Mouse (Mus musculus) stomach, embryonic 15.5 days (tissue): Measurements from ENCODE around the gene Gpr132. TPM values are rescaled to one million over a fixed set of nuclear protein-coding genes. Genes with fewer than 3 reads are reported as not detected.

Experiments
- ATAC-seq: fragments of 200-750 bp; cut with Nextera tagmentation; 2 replicates; pipeline ENCODE4 v1.8.0; 2017; ENCODE audit warnings: low read depth, moderate number of reproducible peaks, moderate TSS enrichment; ENCODE audit not compliant: insufficient read depth, low FRiP score
- H3K27ac ChIP-seq: fragments of 300-500 bp; sonication (generic); 2 replicates; pipeline ENCODE4 v1.5.1; 2015; ENCODE audit warnings: mild to moderate bottlenecking, inconsistent platforms
- H3K27me3 ChIP-seq: fragments of 300-500 bp; sonication (generic); replicated peaks from 2 replicates; pipeline ENCODE4 v1.6.1; 2015; ENCODE audit warnings: inconsistent platforms
- H3K36me3 ChIP-seq: fragments of 300-500 bp; sonication (generic); 2 replicates; pipeline ENCODE4 v1.6.1; 2015; ENCODE audit warnings: inconsistent platforms
- H3K4me1 ChIP-seq: fragments of 300-500 bp; sonication (generic); 2 replicates; pipeline ENCODE4 v1.6.1; 2015; ENCODE audit warnings: inconsistent platforms
- H3K4me2 ChIP-seq: fragments of 300-500 bp; sonication (generic); 2 replicates; pipeline ENCODE4 v1.6.1; 2015; ENCODE audit warnings: mild to moderate bottlenecking, inconsistent platforms
- H3K4me3 ChIP-seq: fragments of 300-500 bp; sonication (generic); replicated peaks from 2 replicates; pipeline ENCODE4 v1.5.1; 2015; ENCODE audit warnings: inconsistent platforms
- H3K9ac ChIP-seq: fragments of 300-500 bp; sonication (generic); 2 replicates; pipeline ENCODE4 v1.6.1; 2015; ENCODE audit warnings: inconsistent platforms
- H3K9me3 ChIP-seq: fragments of 300-500 bp; sonication (generic); 2 replicates; pipeline ENCODE4 v1.6.1; 2016; ENCODE audit warnings: inconsistent platforms
- WGBS: fragments of 180-500 bp; shearing (Covaris S2); methylation state at CpG from one replicate; pipeline ENCODE4 v1.1.7; 2015; 5-methylcytosine and 5-hydroxymethylcytosine counted together
- polyA plus RNA-seq: library from polyadenylated mRNA; unstranded; fragments of >200 nt; fragmentation: Nextera tagmentation; extraction: Ambion mirVana; gene quantifications from 2 replicates; pipeline ENCODE4 v1.2.1, GENCODE M21; 2015

Gene Gpr132
- polyA plus RNA-seq, 1 experiment from 2014 or later, result 0.33 TPM

DNA sequence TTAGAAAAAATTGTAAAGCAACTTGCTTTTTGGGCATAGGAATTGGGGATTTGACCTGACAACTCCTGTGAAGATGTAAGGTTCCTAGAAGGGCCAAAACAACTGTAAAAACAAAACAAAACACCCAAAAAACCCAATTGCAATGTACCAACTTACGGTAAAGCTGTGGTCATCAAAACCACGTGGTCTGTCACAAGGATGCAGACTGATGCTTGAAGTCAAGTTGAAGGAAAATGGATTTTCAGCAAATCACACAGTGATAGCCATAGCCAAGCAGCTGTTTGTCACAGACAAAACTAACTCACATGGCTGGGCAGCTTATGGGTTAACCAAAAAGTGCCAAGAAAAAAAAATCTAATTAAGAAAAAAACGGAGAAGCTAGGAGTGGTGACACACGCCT is 30.9 kb upstream of the Gpr132 start:
- Histone ChIP-seq H3K9me3 (no peaks in the 10 kb centered on the region), H3K27ac (no peak overlapping the region), H3K27me3 (no peaks in the 10 kb centered on the region), H3K4me2 (no peak overlapping the region), H3K9ac (no peak overlapping the region), H3K36me3 (no peaks in the 10 kb centered on the region), H3K4me3 (no peak overlapping the region), H3K4me1 (0 out of 2 replicates have a peak, but pooled peaks cover 8% of the 10 kb centered on the region)
- no peak for ATAC-seq
- 49% methylated on average over 4 of the region's 4 CpGs for WGBS

DNA sequence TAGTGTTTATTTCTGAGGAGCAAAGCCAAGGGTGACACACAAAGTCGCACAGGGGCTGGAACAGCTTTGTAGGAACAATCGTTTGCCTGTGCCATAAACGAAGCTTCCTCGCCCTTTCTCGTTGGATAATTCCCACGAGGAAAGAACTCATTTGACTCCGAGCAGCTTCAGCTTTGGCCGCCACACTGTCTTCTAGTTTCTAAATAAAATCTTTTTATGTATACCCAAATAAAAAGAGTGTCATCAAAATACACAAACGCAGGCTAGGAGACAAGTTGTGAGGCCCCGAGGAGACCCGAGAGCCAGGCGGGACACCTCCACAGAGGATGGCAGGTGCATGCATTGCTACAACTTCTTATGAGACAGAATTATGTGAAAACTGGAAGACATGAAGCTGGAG is 30.3 kb upstream of the Gpr132 start:
- H3K4me2 ChIP-seq, result no peak overlapping the region
- H3K27ac ChIP-seq, result no peak overlapping the region
- ATAC-seq, result no peak
- no peaks in the 10 kb centered on the region for H3K36me3 ChIP-seq
- 0 out of 2 replicates have a peak, but pooled peaks cover 9% of the 10 kb centered on the region for H3K4me1 ChIP-seq
- no peaks in the 10 kb centered on the region for H3K27me3 ChIP-seq
- H3K4me3 ChIP-seq, result no peak overlapping the region
- H3K9ac ChIP-seq, result no peak overlapping the region
- H3K9me3 ChIP-seq, result no peaks in the 10 kb centered on the region
- WGBS, result 65% methylated on average over 12 of the region's 12 CpGs

DNA sequence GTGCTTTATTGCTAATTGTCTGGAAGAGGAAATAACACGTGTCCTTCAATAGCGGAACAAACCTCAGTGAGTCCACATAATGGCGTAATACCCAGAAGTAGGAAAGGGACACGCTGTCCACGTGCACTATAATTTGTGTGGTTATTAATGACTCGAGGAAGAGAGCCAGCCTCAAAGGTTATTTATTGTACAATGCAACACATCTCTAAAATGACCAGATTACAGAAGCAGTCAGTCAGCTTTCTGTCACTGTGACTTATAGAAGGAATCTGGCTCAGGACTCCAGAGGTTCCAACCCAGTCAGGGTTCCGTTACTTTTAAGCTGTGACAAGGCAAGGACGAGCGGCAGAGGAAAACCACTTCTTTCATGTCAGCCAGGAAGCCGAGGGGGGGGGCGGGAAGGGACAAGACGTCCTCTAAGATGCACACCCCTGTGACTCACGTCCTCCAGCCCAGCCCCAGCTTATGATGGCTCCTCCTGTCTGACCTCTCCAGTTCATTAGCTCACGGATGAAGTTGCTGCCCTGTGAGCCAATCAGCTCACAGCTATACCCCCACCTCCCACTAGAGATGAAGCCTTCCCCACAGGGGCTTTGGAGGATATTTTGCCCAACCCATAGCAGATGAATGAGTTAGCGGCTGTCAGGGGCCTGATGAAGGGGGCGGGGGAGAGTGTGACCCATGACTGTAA is 29.6 kb upstream of the Gpr132 start:
- ATAC-seq, result peak; percentile 53; the same call in 1 of the 2 replicates
- Histone ChIP-seq H3K4me3 (no peak overlapping the region), H3K27me3 (no peaks in the 10 kb centered on the region), H3K4me2 (peak overlapping the region; percentile 21), H3K9ac (no peak overlapping the region), H3K9me3 (no peaks in the 10 kb centered on the region), H3K4me1 (0 out of 2 replicates have a peak, but pooled peaks cover 9% of the 10 kb centered on the region), H3K27ac (no peak overlapping the region), H3K36me3 (no peaks in the 10 kb centered on the region)
- 21% methylated on average over 15 of the region's 16 CpGs for WGBS

DNA sequence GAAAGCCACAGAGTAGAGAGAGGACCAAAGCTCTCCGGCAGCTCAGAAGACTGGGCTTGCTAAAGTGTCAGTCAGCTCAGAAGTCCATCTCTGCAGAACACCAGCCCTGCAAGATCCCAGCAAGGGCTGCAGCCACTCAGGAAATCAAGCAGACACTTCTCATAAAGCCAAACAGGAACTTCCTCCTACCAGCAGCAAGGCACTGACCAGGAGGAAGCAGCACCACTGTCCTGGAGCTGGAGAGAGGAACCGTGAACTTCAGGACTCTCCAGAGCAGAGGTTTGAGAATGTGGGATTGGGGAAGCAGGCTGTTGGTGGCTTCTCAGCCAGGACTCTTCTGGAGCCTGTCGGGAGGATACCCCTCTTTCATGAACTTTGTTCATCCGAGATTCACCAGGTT is 26.9 kb upstream of the Gpr132 start:
- H3K9ac ChIP-seq, result no peak overlapping the region
- no peaks in the 10 kb centered on the region for H3K36me3 ChIP-seq
- no peak overlapping the region for H3K27ac ChIP-seq
- H3K4me2 ChIP-seq, result no peak overlapping the region
- 0 out of 2 replicates have a peak, but pooled peaks cover 9% of the 10 kb centered on the region for H3K4me1 ChIP-seq
- H3K27me3 ChIP-seq, result no peaks in the 10 kb centered on the region
- H3K9me3 ChIP-seq, result no peaks in the 10 kb centered on the region
- no peak overlapping the region for H3K4me3 ChIP-seq
- ATAC-seq, result no peak
- WGBS, result 67% methylated on average over 4 of the region's 4 CpGs

DNA sequence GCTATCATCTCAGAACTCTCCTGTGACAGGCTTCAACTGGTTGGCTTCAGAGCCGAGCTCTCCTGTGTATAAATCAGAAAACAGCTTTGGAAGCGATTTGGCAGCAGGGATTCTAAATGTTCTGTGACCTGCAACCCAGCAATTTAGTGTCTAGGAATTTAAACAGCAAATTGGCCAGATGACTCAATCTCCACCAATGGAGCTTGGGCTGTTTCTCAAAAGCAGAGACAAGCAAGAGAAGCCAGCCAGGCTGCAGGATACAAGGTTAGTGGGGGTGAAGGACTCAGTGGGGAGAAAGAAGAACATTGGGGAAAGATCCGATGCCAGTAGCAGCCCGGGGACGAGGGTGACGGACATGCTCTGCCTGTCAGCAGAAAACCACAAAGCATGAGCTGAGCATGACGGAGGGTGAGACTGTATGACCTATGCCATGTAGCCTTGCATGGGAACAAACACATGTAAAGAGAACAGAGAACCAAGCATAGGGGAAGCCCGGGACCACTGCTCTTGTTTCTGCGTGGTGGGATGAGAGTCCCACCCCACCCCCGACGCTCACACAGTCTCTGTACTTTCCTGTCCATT is 26.4 kb upstream of the Gpr132 start:
- no peaks in the 10 kb centered on the region for H3K27me3 ChIP-seq
- 0 out of 2 replicates have a peak, but pooled peaks cover 9% of the 10 kb centered on the region for H3K4me1 ChIP-seq
- H3K4me3 ChIP-seq, result no peak overlapping the region
- no peak for ATAC-seq
- H3K36me3 ChIP-seq, result no peaks in the 10 kb centered on the region
- H3K4me2 ChIP-seq, result no peak overlapping the region
- H3K9me3 ChIP-seq, result no peaks in the 10 kb centered on the region
- H3K9ac ChIP-seq, result no peak overlapping the region
- 57% methylated on average over 11 of the region's 11 CpGs for WGBS
- no peak overlapping the region for H3K27ac ChIP-seq

DNA sequence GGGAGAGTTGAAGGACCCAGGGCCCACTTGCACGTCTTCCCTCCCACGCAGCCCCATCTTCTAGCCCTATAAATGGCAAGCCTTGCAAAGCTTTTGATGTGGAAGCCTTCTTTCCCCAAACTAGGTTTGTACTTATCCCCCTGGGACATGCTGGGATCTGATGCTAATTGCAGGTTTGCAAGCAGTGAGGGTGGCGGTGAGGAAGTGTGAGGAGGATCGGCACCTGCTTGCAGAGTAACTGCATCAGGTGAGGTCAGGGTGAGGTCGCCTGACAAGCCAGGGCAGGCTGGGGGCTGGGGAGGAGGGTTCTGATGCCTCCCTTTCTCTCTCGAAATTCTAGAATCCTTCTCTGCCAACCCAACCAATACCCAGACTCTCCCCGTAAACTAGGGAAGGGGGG is 17.4 kb upstream of the Gpr132 start:
- no peaks in the 10 kb centered on the region for H3K9me3 ChIP-seq
- no peak overlapping the region for H3K27ac ChIP-seq
- no peaks in the 10 kb centered on the region for H3K27me3 ChIP-seq
- H3K36me3 ChIP-seq, result no peaks in the 10 kb centered on the region
- ATAC-seq, result no peak
- H3K4me3 ChIP-seq, result no peak overlapping the region
- 47% methylated on average over 7 of the region's 7 CpGs for WGBS
- no peak overlapping the region for H3K9ac ChIP-seq
- H3K4me1 ChIP-seq, result no peaks in the 10 kb centered on the region
- no peak overlapping the region for H3K4me2 ChIP-seq

DNA sequence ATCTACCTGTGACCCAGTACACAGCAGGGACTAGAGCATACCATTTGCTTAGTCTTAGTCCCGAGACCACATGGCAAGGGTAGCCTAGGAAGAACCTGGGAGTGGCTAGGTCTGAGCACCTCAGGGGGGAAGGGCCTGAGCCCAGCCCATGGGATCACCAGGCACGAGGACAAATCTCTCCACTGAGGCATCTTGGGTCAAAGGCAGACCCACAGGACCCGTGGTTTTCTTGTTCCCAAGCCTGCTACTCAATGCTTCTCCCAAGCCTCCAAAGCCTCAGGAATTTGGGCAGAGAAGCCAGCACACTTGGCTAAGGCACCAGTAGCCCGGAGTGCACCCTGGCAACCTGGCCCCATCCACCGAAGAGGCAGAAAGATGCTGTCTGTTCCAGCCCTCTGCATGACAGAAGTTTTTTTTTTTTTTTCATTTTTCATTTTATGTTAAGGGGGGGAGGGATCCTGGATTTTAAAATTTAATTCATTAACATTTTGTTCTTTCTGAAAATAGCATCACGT is 13.3 kb upstream of the Gpr132 start:
- H3K9me3 ChIP-seq, result no peaks in the 10 kb centered on the region
- H3K4me2 ChIP-seq, result no peak overlapping the region
- H3K9ac ChIP-seq, result no peak overlapping the region
- no peak overlapping the region for H3K4me3 ChIP-seq
- peaks cover 22% of the 10 kb centered on the region for H3K4me1 ChIP-seq
- ATAC-seq, result no peak
- no peaks in the 10 kb centered on the region for H3K36me3 ChIP-seq
- peaks cover 27% of the 10 kb centered on the region for H3K27me3 ChIP-seq
- no peak overlapping the region for H3K27ac ChIP-seq
- 62% methylated on average over 6 of the region's 6 CpGs for WGBS

DNA sequence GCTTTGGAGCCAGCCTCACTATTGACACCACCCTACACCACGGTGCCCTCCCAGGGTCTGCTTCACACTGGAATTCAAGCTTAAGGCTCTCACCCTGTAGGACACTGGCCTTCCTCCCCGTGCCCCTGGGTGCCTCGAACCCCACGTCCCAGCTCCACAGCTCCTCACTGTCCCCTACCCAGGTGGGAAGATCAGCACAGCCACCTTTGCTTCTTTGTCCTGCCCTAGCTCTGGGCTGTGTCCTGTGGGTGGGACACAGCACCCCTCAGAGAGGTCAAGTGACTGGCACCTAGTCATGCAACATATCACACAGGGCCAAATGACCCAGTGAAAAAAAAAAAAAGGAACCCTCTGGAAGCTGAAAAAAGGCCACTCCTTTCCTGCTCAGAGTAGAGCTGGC is 12.6 kb upstream of the Gpr132 start:
- H3K4me3 ChIP-seq, result no peak overlapping the region
- H3K27me3 ChIP-seq, result peaks cover 34% of the 10 kb centered on the region
- no peaks in the 10 kb centered on the region for H3K9me3 ChIP-seq
- H3K9ac ChIP-seq, result no peak overlapping the region
- ATAC-seq, result no peak
- peaks cover 29% of the 10 kb centered on the region for H3K4me1 ChIP-seq
- H3K4me2 ChIP-seq, result no peak overlapping the region
- no peaks in the 10 kb centered on the region for H3K36me3 ChIP-seq
- H3K27ac ChIP-seq, result no peak overlapping the region
- WGBS, result 70% methylated on average over 4 of the region's 4 CpGs

DNA sequence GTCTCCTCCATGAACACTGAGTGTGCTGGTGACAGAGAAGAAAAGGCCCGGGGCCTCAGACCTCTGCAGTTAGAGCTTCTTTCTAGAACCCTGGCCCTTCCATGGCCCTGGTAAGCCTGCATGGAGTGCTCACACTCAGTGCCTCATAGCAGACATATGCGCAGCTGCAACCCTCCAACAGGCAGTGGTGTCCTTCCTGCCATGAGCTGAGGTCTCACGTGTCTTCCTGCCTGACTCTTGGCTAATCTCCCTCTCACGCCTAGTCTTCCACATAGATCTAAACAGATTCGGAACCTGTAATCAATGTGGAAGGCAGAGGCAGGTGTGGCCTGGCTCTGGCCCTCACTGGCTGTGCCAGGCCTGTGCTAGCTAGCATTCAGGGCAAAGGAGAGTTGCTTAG is 11.7 kb upstream of the Gpr132 start:
- Histone ChIP-seq H3K4me1 (peaks cover 30% of the 10 kb centered on the region), H3K4me3 (no peak overlapping the region), H3K27me3 (peaks cover 42% of the 10 kb centered on the region), H3K9me3 (no peaks in the 10 kb centered on the region), H3K9ac (no peak overlapping the region), H3K36me3 (no peaks in the 10 kb centered on the region), H3K4me2 (no peak overlapping the region), H3K27ac (no peak overlapping the region)
- WGBS, result 73% methylated on average over 5 of the region's 5 CpGs
- no peak for ATAC-seq

DNA sequence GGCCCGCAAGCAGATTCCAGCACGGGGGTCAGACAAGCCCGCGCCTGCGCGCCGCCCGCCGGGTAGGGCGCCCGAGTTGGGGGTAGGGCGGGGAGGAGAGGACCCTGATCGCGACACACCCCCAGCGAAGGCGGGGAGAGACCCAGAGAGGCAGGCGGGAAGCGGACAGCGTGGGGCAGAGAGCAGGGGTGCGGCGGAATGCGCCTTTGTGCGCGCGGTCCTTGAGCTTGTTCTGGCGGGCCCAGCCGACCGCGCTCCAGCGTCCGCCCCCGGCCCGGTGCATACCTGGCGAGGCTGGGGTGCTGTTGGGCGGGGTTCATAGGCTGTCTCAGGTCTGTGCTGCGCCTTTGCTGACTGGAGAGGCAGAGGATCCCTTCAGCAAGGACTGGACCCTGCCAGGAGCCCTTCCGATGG is 9.6 kb upstream of the Gpr132 start:
- Histone ChIP-seq H3K27ac (peak overlapping the region; percentile 37; the same call in 1 of the 2 replicates), H3K27me3 (peaks cover 52% of the 10 kb centered on the region), H3K9ac (peak overlapping the region; percentile 5; the same call in 1 of the 2 replicates), H3K4me1 (peaks cover 38% of the 10 kb centered on the region), H3K9me3 (no peaks in the 10 kb centered on the region), H3K4me3 (peak overlapping the region; percentile 37), H3K4me2 (peak overlapping the region; percentile 78), H3K36me3 (no peaks in the 10 kb centered on the region)
- under 1% methylated on average over 37 of the region's 37 CpGs for WGBS
- ATAC-seq, result peak; percentile 67

DNA sequence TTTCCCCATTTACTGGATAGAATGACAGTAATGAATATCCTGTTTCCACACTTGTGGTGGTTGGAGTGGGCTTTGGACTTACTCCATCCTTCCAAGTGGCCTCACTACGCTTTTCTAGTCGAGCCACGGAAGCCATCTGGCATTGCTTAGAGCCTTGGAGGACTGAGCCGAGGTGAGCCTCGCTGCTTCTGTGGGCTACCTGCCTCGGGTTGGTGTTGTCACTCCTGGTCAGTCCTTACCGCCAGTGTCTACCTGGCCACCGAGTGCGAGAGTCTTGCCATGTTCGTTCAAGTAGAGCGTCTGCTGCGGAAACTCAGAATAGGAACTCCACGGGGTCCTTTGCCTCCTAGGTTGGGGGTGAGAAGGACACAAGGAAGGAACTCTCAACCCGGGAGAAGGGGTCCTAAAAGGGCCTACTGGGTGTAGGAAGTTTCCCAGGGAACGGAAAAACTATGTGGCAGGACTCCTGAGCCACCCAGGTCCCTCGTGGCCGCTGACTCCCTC is 9.1 kb upstream of the Gpr132 start:
- Histone ChIP-seq H3K27ac (peak overlapping the region; percentile 37; the same call in 1 of the 2 replicates), H3K4me3 (peak overlapping the region; percentile 37), H3K36me3 (no peaks in the 10 kb centered on the region), H3K27me3 (peaks cover 52% of the 10 kb centered on the region), H3K9me3 (no peaks in the 10 kb centered on the region), H3K9ac (peak overlapping the region; percentile 5; the same call in 1 of the 2 replicates), H3K4me1 (peaks cover 38% of the 10 kb centered on the region), H3K4me2 (peak overlapping the region; percentile 78)
- ATAC-seq, result no peak
- 6% methylated on average over 17 of the region's 17 CpGs for WGBS
